Mouse (Mus musculus): ENCODE data around the gene Rspo3. TPM values are rescaled to one million over a fixed set of nuclear protein-coding genes. Genes with fewer than 3 reads are reported as not detected.

Rspo3 gene
- polyA plus RNA-seq (2014; fragmentation: Nextera tagmentation; extraction: Ambion mirVana): 3.8 and 4.2 TPM in 2 replicates

GRCm38 (mm10) chr10:29535546-29536260, at the start of gene Rspo3:
Rspo3 (minus strand) TSS chr10:29535867.
- Histone ChIP-seq H3K27ac (ENCODE audit: low read depth, low read length) (no peak within 1 kb of the TSS), H3K27me3 (ENCODE audit: control insufficient read depth, insufficient read depth, low read length) (peaks cover 4% of the 10 kb centered on the region; the same call in 1 of the 2 replicates)
- WGBS: under 1% methylated on average over 42 of the region's 44 CpGs

GRCm38 (mm10) chr10:29581940-29582339, 46.3 kb upstream of the Rspo3 start:
- H3K4me2 ChIP-seq (ENCODE audit: low read depth, low read length): no peak overlapping the region
- no peaks in the 10 kb centered on the region for H3K27me3 ChIP-seq (ENCODE audit: control insufficient read depth, insufficient read depth, low read length)
- no peak overlapping the region for H3K27ac ChIP-seq (ENCODE audit: low read depth, low read length)
- no peaks in the 10 kb centered on the region for H3K4me1 ChIP-seq (ENCODE audit: control insufficient read depth, insufficient read depth, low read length)
- no peak overlapping the region for H3K9ac ChIP-seq (replicated peaks; ENCODE audit: low read depth, low read length)
- H3K9me3 ChIP-seq (ENCODE audit: control insufficient read depth, low read length): no peaks in the 10 kb centered on the region
- WGBS: 61% methylated on average over 3 of the region's 3 CpGs
- no peaks in the 10 kb centered on the region for H3K36me3 ChIP-seq (ENCODE audit: control insufficient read depth, insufficient read depth, low read length)
- H3K4me3 ChIP-seq (ENCODE audit: low read depth, low read length): no peak overlapping the region
- no peak for ATAC-seq (ENCODE audit: low read depth)

More at GRCm38 (mm10) chr10:29535546-29536260, at the start of gene Rspo3:
- Histone ChIP-seq H3K4me2 (ENCODE audit: low read depth, low read length) (peak within 1 kb of the TSS; percentile 99), H3K9ac (replicated peaks; ENCODE audit: low read depth, low read length) (peak within 1 kb of the TSS; percentile 53), H3K36me3 (ENCODE audit: control insufficient read depth, insufficient read depth, low read length) (no peaks in the 10 kb centered on the region), H3K4me3 (ENCODE audit: low read depth, low read length) (peak within 1 kb of the TSS; percentile 59), H3K9me3 (ENCODE audit: control insufficient read depth, low read length) (no peaks in the 10 kb centered on the region), H3K4me1 (ENCODE audit: control insufficient read depth, insufficient read depth, low read length) (peaks cover 11% of the 10 kb centered on the region)
- ATAC-seq (ENCODE audit: low read depth): peak; percentile 77

- Histone ChIP-seq H3K27me3 (ENCODE audit: control insufficient read depth, insufficient read depth, low read length) (no peaks in the 10 kb centered on the region), H3K4me2 (ENCODE audit: low read depth, low read length) (no peak overlapping the region), H3K27ac (ENCODE audit: low read depth, low read length) (no peak overlapping the region), H3K36me3 (ENCODE audit: control insufficient read depth, insufficient read depth, low read length) (no peaks in the 10 kb centered on the region), H3K9ac (replicated peaks; ENCODE audit: low read depth, low read length) (no peak overlapping the region), H3K9me3 (ENCODE audit: control insufficient read depth, low read length) (no peaks in the 10 kb centered on the region), H3K4me1 (ENCODE audit: control insufficient read depth, insufficient read depth, low read length) (no peaks in the 10 kb centered on the region), H3K4me3 (ENCODE audit: low read depth, low read length) (no peak overlapping the region)
- no peak for ATAC-seq (ENCODE audit: low read depth)
- 81% methylated on average over 3 of the region's 3 CpGs for WGBS
Measured at GRCm38 (mm10) chr10:29581476-29581875, 45.8 kb upstream of the Rspo3 start.

- Histone ChIP-seq H3K9me3 (ENCODE audit: control insufficient read depth, low read length) (no peaks in the 10 kb centered on the region), H3K4me2 (ENCODE audit: low read depth, low read length) (no peak overlapping the region), H3K4me1 (ENCODE audit: control insufficient read depth, insufficient read depth, low read length) (no peaks in the 10 kb centered on the region), H3K9ac (replicated peaks; ENCODE audit: low read depth, low read length) (no peak overlapping the region), H3K27ac (ENCODE audit: low read depth, low read length) (no peak overlapping the region), H3K27me3 (ENCODE audit: control insufficient read depth, insufficient read depth, low read length) (no peaks in the 10 kb centered on the region), H3K4me3 (ENCODE audit: low read depth, low read length) (no peak overlapping the region), H3K36me3 (ENCODE audit: control insufficient read depth, insufficient read depth, low read length) (no peaks in the 10 kb centered on the region)
- 56% methylated on average over 2 of the region's 2 CpGs for WGBS
- ATAC-seq (ENCODE audit: low read depth): no peak
Measured at GRCm38 (mm10) chr10:29555983-29556382, 20.3 kb upstream of the Rspo3 start.

GRCm38 (mm10) chr10:29554365-29554764, 18.7 kb upstream of the Rspo3 start:
- Histone ChIP-seq H3K4me2 (ENCODE audit: low read depth, low read length) (no peak overlapping the region), H3K36me3 (ENCODE audit: control insufficient read depth, insufficient read depth, low read length) (no peaks in the 10 kb centered on the region), H3K9ac (replicated peaks; ENCODE audit: low read depth, low read length) (no peak overlapping the region), H3K9me3 (ENCODE audit: control insufficient read depth, low read length) (no peaks in the 10 kb centered on the region), H3K4me3 (ENCODE audit: low read depth, low read length) (no peak overlapping the region), H3K27ac (ENCODE audit: low read depth, low read length) (no peak overlapping the region), H3K4me1 (ENCODE audit: control insufficient read depth, insufficient read depth, low read length) (no peaks in the 10 kb centered on the region), H3K27me3 (ENCODE audit: control insufficient read depth, insufficient read depth, low read length) (no peaks in the 10 kb centered on the region)
- 29% methylated on average over 2 of the region's 2 CpGs for WGBS
- ATAC-seq (ENCODE audit: low read depth): no peak; the same call in 1 of the 2 replicates

GRCm38 (mm10) chr10:29542982-29543381, 7.3 kb upstream of the Rspo3 start:
- H3K4me3 ChIP-seq (ENCODE audit: low read depth, low read length): no peak overlapping the region
- H3K9me3 ChIP-seq (ENCODE audit: control insufficient read depth, low read length): no peaks in the 10 kb centered on the region
- no peaks in the 10 kb centered on the region for H3K4me1 ChIP-seq (ENCODE audit: control insufficient read depth, insufficient read depth, low read length)
- no peak for ATAC-seq (ENCODE audit: low read depth)
- no peaks in the 10 kb centered on the region for H3K36me3 ChIP-seq (ENCODE audit: control insufficient read depth, insufficient read depth, low read length)
- no peak overlapping the region for H3K9ac ChIP-seq (replicated peaks; ENCODE audit: low read depth, low read length)
- no peak overlapping the region for H3K4me2 ChIP-seq (ENCODE audit: low read depth, low read length)
- no peak overlapping the region for H3K27ac ChIP-seq (ENCODE audit: low read depth, low read length)
- 92% methylated on average over 3 of the region's 3 CpGs for WGBS
- no peaks in the 10 kb centered on the region for H3K27me3 ChIP-seq (ENCODE audit: control insufficient read depth, insufficient read depth, low read length)

GRCm38 (mm10) chr10:29539516-29539915, 3.8 kb upstream of the Rspo3 start:
- Histone ChIP-seq H3K9me3 (ENCODE audit: control insufficient read depth, low read length) (no peaks in the 10 kb centered on the region), H3K27me3 (ENCODE audit: control insufficient read depth, insufficient read depth, low read length) (no peaks in the 10 kb centered on the region), H3K4me3 (ENCODE audit: low read depth, low read length) (no peak overlapping the region), H3K9ac (replicated peaks; ENCODE audit: low read depth, low read length) (no peak overlapping the region), H3K27ac (ENCODE audit: low read depth, low read length) (no peak overlapping the region), H3K4me1 (ENCODE audit: control insufficient read depth, insufficient read depth, low read length) (peaks cover under 1% of the 10 kb centered on the region), H3K4me2 (ENCODE audit: low read depth, low read length) (no peak overlapping the region), H3K36me3 (ENCODE audit: control insufficient read depth, insufficient read depth, low read length) (no peaks in the 10 kb centered on the region)
- ATAC-seq (ENCODE audit: low read depth): no peak
- 95% methylated on average over 2 of the region's 2 CpGs for WGBS

GRCm38 (mm10) chr10:29538791-29539190, 3.1 kb upstream of the Rspo3 start:
- peaks cover 2% of the 10 kb centered on the region; the same call in 1 of the 2 replicates for H3K27me3 ChIP-seq (ENCODE audit: control insufficient read depth, insufficient read depth, low read length)
- H3K9me3 ChIP-seq (ENCODE audit: control insufficient read depth, low read length): no peaks in the 10 kb centered on the region
- WGBS: 85% methylated on average over 2 of the region's 2 CpGs
- no peak overlapping the region for H3K4me3 ChIP-seq (ENCODE audit: low read depth, low read length)
- ATAC-seq (ENCODE audit: low read depth): no peak
- H3K9ac ChIP-seq (replicated peaks; ENCODE audit: low read depth, low read length): no peak overlapping the region
- H3K27ac ChIP-seq (ENCODE audit: low read depth, low read length): no peak overlapping the region
- H3K36me3 ChIP-seq (ENCODE audit: control insufficient read depth, insufficient read depth, low read length): no peaks in the 10 kb centered on the region
- peaks cover 6% of the 10 kb centered on the region for H3K4me1 ChIP-seq (ENCODE audit: control insufficient read depth, insufficient read depth, low read length)
- no peak overlapping the region for H3K4me2 ChIP-seq (ENCODE audit: low read depth, low read length)

- Histone ChIP-seq H3K27ac (ENCODE audit: low read depth, low read length) (no peak overlapping the region), H3K4me1 (ENCODE audit: control insufficient read depth, insufficient read depth, low read length) (peaks cover 11% of the 10 kb centered on the region), H3K4me3 (ENCODE audit: low read depth, low read length) (peak overlapping the region; percentile 59), H3K9ac (replicated peaks; ENCODE audit: low read depth, low read length) (peak overlapping the region; percentile 8; the same call in 1 of the 2 replicates), H3K27me3 (ENCODE audit: control insufficient read depth, insufficient read depth, low read length) (peaks cover 4% of the 10 kb centered on the region; the same call in 1 of the 2 replicates), H3K36me3 (ENCODE audit: control insufficient read depth, insufficient read depth, low read length) (no peaks in the 10 kb centered on the region), H3K4me2 (ENCODE audit: low read depth, low read length) (peak overlapping the region; percentile 99), H3K9me3 (ENCODE audit: control insufficient read depth, low read length) (no peaks in the 10 kb centered on the region)
- 2% methylated on average over 7 of the region's 7 CpGs for WGBS
- ATAC-seq (ENCODE audit: low read depth): 0 out of 2 replicates have a peak, but pooled peaks have one; percentile 35
Measured at GRCm38 (mm10) chr10:29534830-29535227, 838 bp downstream of the Rspo3 start.

Data from neural tube, embryonic 14.5 days (tissue).